Mouse (Mus musculus) frontal cortex, adult (tissue): ENCODE results near the gene Imp4.

ENCODE experiments used
- ATAC-seq: cut with Nextera tagmentation; 2 replicates; pipeline ENCODE4 v1.9.2; 2017; ENCODE audit warnings: mild to moderate bottlenecking, moderate library complexity, mixed read lengths; ENCODE audit not compliant: low TSS enrichment

Gene Imp4

DNA sequence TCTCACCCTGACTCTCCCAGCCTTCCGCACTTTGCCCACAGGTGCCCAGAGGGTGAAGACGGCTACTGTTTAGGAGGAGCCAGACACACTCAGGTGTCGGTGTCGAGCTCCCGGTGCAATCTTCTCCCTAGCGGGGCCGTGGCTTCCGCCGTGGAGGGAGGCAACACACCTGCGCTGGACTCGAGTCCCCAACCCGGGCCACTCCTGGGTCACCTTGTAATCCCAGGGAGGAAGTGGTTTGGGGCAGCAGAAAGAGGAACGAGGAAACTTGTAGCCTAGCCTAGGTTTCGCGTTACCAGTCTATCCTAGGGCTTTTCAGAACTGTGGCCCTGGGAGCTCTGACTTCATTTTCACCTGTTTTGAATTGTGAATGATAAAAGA lies 20.4 kb downstream of the Imp4 start:
- no peak for ATAC-seq

DNA sequence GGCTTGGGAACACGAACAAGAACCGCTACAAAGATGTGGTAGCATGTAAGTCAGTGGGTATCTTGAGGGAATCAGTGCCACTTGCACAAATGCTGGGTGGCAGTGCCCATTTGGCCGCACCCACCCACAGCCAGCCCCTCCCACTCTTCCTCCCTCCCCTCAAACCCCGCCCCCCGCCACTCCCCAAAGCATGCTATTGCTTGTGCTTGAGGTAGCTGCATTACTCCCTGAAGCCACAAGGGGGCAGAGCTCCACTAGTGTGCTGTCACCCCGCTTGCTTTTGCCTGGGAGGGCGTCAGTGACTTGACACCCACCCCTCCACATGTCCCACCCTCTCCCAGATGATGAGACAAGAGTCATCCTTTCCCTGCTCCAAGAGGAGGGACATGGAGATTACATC lies 23.1 kb downstream of the Imp4 start:
- ATAC-seq = peak; percentile 48; the same call in 1 of the 2 replicates

DNA sequence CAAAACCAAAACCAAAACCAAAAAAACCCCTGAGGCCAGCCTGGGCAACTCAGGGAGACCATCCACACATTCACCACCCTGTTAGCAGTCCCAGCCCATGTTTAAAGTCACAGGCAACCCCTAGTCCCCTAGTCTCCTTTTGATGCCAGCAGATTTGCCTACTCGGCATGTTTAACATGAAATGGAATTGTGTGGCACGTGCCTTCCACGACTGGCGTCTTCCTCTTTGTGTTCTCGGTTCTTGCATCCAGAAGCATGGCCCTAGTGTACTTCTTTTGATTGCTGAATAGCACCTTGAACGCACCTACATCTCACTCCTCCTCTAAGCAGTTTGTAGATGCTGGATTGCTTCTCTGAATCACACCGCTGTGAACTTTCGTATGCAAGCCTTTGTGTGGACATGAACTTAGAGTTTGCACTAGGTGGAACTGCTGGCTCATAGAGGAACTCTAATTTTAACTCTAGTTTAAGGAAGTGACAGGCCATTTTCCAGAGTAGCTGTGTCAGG lies 24.7 kb downstream of the Imp4 start:
- no peak for ATAC-seq

DNA sequence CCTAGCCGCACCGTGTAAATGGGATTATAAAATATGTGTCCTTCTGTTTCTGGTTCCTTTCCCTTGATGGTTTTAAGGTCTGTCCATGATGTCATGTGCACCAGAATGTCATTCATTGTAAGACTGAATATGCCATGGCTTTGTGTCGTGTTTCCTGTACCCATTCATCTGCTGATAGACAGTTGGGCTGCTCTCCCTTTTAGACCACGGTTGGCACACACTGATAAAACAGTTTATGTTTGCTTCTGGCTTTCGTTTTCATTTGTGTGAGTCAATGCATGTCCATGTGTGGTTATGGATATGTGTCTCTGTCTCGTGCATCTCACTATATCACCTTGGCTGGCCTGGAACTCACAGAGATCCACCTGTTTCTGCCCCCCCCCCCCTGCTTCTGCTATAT lies 25.8 kb downstream of the Imp4 start:
- ATAC-seq = no peak

DNA sequence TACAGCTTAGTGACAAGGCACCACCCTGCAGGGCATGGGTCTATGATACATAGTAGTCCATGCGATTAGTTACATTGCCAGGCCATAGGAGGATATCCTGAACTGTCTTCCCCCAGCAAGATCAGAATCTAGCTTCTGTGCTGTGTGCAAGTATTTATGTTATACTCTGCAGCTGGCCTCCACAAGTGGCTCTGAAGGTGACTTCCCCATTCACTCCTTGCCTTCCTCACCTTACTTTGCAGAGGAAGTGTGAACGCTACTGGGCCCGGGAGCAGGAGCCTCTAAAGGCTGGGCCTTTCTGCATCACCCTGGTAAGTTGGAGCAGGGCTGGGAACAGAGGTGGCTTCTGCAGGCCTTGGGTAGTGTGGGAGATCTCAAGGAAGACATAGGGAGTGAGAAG lies 28.4 kb downstream of the Imp4 start:
- ATAC-seq = no peak

DNA sequence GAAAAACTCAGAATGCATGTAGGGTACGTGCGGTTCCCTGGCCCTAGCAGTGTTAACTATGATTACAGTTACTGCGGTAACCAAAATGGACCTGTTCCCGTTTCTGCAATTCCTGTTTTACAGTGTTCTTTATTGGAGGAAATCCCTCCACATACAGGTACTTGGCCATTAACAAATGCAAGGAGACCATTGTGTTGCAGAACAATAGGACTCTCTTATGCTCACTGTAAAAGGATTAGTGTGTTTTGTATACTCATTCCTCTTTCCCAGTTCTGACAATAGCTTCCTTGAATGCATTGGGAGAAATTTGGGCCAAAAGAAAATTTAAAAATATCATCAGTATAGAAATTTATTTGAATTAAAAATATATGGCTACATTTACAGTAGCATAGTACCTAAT lies 28.8 kb downstream of the Imp4 start:
- no peak for ATAC-seq

DNA sequence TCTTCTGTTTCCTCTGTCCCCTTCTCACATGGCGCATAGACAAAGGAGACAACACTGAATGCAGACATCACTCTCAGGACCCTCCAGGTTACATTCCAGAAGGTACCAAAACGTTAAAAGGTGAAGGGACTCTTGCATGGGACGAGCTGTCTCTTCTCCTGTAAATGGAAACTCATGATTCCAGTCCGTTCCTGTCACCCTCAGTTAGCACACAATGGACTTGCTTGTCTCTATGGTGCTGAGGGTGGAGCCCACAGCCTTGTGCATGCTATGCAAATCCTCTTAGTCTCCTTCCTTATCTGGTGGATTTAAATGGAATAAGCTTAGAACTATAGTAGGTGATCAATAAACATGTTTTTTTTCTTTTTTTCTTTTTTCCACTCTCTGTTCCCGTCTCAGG lies 30.1 kb downstream of the Imp4 start:
- no peak for ATAC-seq

DNA sequence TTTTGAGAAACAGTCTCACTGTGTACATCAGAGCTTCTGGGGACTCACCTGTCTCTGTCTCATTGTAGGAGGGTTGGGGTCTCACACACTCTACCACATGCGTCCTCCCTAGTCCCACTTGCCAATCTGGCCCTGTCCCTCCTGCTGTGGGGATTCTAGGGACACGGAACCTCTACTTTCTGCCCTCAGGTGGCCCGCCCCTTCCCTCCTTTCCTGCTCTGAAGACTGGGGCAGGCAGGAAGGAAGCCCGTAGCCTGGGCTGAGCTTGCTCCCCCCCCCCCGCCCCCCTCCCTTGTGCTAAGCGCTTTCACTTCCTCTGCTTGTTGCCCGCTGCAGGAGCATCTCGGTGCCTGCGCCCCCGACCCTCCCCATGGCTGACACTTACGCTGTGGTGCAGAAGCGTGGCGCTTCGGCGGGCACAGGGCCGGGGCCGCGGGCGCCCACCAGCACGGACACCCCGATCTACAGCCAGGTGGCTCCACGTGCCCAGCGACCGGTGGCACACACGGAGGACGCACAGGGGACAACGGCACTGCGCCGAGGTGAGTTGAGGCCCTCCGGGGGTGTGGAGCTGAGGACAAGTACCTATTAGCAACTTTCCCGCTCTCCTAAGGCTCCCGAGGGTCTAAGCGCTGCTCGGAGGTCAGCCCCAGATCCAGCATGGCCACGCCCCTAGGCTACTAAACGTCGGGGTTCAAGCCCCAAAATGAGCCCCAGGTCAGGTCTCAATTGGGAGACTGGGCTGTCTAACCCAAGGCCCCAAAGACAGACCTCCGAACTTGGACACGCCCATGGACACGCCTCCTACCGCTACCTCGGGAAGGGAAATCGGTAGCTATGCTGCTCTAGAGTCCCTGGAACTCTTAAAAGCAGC lies 33.0 kb downstream of the Imp4 start:
- peak; percentile 20; the same call in 1 of the 2 replicates for ATAC-seq

DNA sequence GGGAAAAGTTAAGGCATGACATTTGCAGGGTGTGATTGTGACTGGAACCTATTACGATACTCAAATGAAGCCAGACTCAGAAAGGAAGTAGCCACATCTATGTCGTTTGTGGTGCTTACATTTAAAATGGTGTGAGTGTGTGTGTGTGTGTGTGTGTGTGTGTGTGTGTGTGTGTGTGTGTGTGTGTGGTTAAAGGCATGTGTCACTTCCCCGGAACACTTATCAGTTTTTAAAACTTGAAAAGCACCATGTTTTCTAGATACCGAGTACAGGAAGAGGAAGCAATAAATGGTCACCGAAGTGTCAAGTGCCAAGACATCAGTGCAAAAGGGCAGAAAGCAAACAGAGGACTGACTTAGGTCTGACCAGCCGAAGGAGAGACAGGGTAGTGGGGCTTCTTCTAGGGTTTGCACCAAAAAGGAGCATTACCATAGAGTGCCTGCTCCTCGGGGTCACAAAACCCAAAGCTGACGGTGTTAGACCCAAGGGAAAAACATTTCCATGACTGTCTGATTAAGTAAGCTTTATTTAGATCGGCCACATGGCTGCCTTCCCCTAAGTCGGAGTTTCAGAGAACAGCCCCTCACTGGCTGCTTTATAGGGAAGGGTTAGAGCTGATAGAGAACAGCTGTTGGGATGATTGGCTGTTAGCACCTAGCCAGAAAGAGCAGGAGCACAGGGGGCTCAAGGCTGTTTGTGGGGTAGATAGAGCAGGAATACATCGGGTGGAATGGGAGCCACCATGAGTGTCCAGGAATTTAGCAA lies 39.4 kb downstream of the Imp4 start:
- ATAC-seq = no peak

DNA sequence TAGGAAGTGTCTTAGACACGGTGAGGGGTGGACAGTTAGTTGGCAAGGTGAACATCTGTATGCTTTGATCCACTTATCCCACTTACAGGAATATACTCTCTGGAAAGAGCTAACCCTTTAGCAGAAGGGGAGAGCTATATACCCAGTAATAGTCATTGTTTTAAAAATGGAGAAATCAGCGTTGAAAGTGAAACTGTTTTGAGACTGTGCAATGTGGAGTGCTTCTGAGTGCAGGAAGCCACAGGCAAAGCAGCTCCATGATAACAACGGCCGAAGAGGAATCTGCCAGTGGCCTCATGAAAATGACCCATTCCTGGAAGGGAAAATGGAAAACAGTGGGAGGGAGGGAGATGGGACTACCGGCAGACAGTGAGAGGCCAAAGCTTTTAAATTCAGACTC lies 41.1 kb downstream of the Imp4 start:
- no peak for ATAC-seq

DNA sequence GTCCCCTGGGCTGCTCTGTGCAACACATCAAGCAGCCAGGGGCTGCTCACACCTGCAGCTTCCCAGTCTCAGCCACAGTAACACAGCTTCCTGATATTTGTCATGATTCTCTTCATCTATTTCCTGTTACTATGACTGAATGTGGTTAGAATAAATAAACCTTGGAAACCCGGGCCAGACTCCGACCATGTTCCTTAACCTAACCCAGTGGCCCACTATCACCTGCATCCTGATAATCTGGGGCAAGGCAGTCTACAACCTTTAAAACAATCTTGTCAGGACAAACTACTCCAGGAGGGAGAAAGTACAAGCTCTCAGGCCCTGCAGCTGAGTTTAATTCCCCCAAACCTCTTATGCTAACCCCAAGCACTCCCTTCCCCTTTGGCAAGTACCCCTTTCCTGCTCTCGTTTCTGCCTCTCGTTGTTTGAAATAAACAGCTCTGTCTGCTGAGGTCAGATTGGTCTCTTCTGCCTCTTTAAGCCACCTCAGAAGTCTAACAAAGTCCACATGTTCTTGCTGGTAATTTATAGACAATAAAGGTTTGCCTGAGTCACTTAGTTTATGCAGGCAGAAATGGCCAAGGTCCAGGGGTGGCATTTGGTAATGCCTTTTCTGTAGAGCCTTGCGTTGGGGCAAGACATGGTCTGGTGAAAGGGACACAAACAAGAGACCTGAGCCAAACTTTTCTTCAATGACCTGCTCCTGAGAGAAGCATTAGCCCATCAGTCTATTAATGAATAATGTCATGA lies 42.4 kb downstream of the Imp4 start:
- ATAC-seq = no peak

DNA sequence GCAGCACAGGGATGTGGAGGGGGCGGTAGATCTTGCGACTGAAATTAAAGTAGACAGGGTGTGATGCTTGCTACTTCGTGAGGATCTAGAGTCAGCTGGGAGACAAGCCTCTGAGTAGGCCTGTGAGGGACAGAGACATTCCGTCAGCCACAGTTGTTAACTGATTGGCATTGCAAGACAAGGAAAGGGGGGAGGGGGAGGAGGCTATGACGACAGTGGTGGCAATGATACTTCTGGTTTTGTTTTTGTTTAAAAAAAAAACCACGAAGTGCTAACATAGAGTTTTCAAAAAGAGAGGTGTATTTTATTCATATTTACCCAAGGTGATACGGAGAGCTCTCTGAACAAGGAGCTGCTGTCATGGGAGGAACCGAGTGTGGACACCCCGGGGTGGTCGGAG lies 44.8 kb downstream of the Imp4 start:
- ATAC-seq = peak; percentile 68; the same call in 1 of the 2 replicates

DNA sequence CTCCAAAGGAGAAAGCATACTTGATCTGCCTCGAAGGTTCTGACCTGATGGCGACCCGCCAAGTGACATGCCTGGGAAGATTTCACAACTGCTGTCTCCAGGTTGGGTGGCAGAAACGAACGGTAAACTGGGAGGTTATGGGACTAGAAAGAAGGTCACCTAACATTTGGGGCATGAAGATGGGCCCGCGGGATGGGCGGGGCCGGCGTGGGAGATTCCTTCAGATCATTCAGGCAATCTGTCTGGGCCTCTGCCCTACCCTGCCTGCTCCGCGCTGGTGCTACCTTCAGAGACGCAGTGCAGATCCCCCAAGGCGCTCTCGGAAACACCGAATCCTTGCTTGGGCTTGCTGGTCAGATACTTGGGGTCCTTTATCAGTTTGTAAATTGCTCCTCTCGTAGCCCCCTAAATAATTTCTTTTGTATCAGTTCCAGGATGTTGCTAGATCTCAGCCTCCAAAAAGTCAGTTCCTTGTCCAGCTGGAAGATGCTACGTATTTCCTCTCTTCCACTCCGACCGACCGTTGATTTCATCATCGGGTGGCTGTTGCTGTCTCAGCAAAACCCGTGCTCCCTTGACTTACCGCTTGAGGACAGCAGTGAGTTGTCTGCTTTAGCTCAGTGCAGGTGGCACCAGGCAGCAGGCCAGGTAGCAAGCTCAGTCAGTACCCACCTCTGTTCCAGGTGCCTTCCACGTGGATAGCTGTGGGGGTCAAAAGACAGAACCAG lies 46.0 kb downstream of the Imp4 start:
- ATAC-seq = peak; percentile 98

DNA sequence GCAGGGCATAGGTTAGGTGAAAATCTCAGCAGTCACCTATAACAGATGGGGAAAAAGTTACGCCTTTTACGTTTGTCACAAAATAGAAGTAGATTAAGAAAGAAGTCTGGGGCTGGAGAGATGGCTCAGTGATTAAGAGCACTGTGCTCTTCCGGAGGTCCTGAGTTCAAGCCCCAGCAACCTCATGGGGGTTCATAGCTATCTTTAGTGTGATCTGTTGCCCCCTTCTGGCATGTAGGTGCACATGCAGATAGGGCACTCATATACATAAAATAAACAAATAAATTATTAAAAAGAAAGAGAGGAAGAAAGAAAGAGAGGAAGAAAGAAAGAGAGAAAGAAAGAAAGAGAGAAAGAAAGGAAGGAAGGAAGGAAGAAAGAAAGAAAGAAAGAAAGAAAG lies 47.7 kb downstream of the Imp4 start:
- ATAC-seq = no peak

DNA sequence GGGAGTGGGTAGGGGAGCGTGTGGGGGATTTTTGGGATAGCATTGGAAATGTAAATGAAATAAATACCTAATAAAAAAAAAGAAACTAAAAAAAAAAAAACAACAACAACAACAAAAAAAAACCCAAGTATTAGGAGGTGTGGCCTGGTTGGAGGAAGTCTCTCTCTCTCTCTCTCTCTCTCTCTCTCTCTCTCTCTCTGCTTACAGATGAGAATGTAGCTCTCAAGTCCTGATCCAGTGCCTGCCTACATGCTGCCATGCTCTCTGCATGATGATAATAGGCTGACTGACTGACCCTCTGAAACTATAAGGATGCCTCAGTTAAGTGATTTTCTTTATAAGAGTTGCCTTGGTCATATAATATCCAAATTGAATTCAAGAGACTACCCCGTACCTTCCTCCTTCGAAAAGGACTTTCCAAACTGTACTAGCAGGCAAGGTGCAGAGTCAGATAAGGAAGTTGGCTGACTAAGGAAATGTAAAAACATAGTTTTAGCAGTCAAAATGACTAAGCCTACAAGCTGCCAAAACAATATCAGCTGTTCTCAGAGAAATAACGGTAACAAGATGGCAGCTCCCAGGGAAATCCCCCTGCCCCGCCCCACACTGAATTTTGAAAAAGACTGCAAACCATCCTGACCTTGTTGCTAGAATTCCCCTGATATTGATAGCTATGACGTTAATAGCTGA lies 50.3 kb downstream of the Imp4 start:
- no peak for ATAC-seq

DNA sequence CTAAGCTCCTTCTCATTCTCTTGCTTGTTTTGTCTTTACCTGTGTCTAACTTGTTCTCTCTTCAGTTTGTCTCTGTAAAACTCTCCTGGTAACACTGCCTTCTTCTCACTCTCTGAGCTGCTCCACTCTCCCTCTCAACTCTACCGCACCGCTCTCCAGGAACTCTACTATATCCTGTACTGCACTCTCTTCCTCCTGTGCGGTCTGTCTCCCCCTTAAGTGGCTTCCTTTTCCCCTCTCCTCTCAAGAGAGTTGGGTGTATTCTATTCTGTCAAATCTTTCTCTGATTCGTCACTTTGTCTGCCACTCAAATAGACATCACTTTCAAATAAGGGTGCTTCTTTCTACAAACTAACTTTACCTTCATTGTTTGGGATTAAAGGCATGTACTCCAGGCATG lies 51.8 kb downstream of the Imp4 start:
- ATAC-seq = no peak
